Mouse (Mus musculus): ENCODE data around the gene Hist1h4c.

The Hist1h4c gene

DNA sequence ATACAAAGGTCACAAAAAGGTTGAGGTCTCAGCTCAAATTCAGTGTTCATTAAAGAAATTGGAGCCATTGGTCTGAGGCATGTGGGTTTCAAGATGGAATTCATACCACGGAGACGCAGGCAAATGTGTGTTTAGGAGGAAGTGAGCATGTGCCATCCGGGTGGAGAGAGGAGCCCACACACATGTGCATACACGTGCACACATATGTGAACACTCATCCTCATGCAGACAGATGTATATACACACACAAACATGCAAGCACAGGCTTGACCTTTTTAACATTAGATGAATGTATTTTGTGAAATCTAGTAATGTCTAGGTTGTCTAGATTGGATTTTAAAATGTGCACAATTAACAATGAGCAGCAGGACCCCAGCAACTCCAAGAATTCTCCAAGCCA, 4.0 kb upstream of the Hist1h4c start:
- in situ Hi-C loops (cut with MboI; ENCODE audit: unreplicated experiment in 2 of 2) = loop anchor here in 1 of 2 experiments (5.0 kb wide), 1 partner anchor 35 kb away; the partner anchor contains the start of gene Hist1h1c

DNA sequence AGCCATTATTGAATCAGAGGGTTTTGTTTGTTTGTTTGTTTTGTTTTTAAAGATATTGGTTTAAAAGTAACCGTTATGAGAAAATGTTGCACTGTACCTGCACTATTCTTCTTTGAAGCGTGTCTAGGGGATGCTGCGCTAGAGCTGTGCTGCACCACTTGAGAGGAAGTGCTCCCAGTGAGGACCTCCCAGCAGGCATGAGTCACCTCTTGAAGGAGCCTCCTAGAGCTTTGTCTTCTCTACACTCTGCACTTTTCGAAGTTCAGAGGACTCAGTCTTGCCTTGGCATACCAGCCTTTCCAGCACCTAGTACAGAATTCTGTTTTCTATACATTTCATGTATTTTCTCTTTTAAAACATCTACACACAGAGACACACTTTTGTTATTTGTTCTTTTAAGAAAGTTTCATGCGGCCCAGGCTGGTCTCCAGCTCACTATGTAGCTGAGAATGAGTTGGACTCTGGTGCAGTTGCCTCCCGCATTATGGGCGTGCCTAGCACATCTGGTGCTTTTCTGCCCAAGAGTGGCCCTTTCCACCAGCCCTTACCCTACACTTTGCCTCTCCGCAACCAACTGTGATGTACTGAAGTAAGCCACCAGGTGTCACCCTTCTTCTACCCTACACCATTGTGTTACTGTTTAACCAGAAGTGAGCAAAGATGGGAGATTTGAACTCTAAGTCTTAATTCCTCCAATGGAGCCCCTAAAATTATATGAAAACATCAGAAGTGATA, 2.7 kb upstream of the Hist1h4c start:
- in situ Hi-C loops (cut with MboI; ENCODE audit: unreplicated experiment in 2 of 2) = loop anchor here in 1 of 2 experiments (5.0 kb wide), 1 partner anchor 36 kb away; the partner anchor contains the start of gene Hist1h1c

DNA sequence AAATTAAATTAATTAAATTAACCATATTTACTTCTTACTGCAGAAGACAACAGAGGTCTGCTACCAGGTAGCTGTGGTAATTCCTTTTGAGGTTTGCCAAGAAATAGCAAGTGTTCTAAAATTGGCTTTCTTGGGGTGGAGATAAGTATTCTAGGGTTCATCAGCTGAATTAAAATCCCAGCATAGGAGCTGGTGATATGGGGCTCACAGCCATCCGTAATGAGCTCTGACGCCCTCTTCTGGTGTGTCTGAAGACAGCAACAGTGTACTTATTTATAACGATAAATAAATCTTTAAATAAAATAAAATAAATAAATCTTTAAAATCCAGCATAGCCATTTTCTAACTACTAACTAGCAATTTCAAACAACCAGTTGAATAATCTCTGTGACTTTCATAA, 1.5 kb upstream of the Hist1h4c start:
- in situ Hi-C loops (cut with MboI; ENCODE audit: unreplicated experiment in 2 of 2) = loop anchor here (5.0 to 10.0 kb wide), 4 partner anchors 33 to 267 kb away; partner anchors contain the start of genes Hist1h1c (in 1 of the 2), Hist1h1d (in 1 of the 2) and Hist1h4f (in 1 of the 2)

DNA sequence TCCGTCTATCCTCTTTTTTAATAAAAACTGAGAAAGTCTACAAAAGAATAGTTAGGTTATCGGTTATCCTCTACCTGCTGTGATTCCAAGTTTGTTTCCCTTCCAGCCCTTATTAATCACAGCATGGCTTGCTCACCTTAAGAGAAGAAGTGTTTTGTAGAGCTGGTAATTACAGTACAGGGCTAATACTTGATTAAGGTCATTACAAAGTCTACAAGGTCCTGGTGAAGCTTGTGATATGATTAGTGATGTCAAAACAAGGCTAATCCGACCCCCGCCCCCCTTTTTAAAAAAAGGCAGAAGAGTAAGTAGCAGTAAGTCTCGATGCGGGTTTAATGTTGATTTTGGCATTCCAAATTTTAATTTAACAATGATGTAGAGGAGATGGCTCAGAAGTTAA, 742 bp upstream of the Hist1h4c start:
- in situ Hi-C loops (cut with MboI; ENCODE audit: unreplicated experiment in 2 of 2) = loop anchor here in 1 of 2 experiments (5.0 to 10.0 kb wide), 3 partner anchors 33 to 267 kb away; partner anchors contain the start of genes Hist1h1d and Hist1h4f

DNA sequence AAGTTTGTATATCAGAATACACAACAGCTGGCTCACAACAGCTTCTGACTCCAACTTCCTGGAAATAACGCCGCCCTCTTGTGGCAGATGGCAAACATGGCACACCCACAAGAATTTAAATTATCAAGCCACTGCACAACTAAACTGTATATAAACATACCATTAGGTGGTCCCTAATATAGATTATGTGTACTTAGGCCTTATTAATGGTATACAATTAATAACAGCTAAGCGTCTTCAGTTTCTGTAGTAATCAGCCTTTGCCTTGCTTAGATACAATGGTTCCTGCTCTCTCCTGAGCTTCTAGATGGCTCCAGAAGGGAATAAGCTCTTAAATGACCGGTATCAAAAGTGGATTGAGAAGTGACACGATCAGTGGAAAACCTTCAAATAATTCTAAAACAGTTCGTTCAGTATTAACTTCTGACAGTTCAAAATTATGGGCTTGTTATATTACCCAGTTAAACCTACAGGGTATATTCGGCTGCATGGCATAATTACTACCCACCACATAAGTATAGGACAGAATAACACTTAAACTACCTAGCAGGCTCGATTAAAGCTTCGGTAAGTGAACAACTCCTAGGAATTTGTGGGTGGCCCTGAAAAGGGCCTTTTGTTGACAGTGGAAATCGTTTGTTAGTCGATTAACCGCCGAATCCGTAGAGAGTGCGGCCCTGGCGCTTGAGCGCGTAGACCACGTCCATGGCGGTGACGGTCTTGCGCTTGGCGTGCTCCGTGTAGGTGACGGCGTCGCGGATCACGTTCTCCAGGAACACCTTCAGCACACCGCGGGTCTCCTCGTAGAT, 559 bp downstream of the Hist1h4c start:
- in situ Hi-C loops (cut with MboI; ENCODE audit: unreplicated experiment in 2 of 2) = loop anchor here in 1 of 2 experiments (5.0 to 10.0 kb wide), 3 partner anchors 35 to 265 kb away; partner anchors contain the start of genes Hist1h1d and Hist1h4f

DNA sequence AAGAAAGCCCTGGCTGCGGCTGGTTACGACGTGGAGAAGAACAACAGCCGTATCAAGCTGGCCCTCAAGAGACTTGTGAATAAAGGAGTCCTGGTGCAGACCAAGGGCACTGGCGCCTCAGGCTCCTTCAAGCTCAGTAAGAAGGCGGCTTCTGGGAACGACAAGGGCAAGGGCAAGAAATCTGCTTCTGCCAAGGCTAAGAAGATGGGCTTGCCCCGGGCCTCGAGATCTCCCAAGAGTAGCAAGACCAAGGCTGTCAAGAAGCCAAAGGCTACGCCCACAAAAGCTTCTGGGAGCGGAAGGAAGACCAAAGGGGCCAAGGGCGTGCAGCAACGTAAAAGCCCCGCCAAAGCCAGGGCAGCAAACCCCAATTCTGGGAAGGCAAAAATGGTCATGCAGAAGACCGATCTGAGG, 2.2 kb downstream of the Hist1h4c start:
- in situ Hi-C loops (cut with MboI; ENCODE audit: unreplicated experiment in 2 of 2) = loop anchor here in 1 of 2 experiments (5.0 to 10.0 kb wide), 3 partner anchors 36 to 264 kb away; partner anchors contain the start of genes Hist1h1d and Hist1h4f

DNA sequence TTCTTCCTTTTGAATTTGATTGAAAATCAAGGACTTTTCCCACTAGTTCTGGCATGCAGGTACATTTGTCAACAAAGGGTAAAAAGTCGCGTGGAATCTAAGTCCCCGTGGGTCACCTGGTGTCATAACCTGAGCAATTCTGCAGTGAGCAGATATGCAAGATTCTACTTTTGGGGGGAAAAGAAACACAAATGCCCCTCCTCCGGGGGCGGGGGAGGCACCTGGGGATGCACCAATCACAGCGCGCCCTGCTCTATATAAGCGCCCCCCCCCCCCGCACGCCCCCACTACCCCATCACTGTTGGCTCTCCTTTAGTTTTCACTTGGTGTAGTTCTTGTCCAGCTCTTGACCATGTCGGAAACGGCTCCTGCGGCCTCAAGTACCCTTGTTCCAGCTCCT, 2.7 kb downstream of the Hist1h4c start, which contains the start of gene Hist1h1t:
Hist1h1t (plus strand) TSS at position 301 of the 400 bp plus-strand sequence.
- in situ Hi-C loops (cut with MboI; ENCODE audit: unreplicated experiment in 2 of 2) = loop anchor here in 1 of 2 experiments (5.0 to 10.0 kb wide), 3 partner anchors 37 to 263 kb away; partner anchors contain the start of genes Hist1h1d and Hist1h4f

DNA sequence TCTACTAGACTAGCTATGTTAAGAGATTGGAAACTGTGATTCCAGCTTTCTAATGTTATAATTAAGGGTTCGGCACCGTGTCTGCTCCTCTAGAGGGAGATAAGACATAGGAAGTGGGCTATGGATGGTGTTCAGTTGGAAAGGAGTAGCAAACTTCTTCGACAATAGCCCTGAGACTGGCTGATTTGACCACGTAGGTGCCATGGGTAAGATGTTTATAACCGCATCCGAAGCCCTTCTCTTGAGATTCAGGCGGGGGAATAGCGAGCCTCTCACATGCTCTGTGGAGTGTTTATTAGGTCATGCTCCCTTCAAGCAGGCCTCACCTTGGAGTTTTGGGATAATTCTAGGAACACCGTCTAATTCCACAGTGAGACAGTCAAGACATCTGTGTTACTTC, 3.3 kb downstream of the Hist1h4c start:
- in situ Hi-C loops (cut with MboI; ENCODE audit: unreplicated experiment in 2 of 2) = loop anchor here in 1 of 2 experiments (5.0 to 10.0 kb wide), 3 partner anchors 37 to 263 kb away; partner anchors contain the start of genes Hist1h1d and Hist1h4f

DNA sequence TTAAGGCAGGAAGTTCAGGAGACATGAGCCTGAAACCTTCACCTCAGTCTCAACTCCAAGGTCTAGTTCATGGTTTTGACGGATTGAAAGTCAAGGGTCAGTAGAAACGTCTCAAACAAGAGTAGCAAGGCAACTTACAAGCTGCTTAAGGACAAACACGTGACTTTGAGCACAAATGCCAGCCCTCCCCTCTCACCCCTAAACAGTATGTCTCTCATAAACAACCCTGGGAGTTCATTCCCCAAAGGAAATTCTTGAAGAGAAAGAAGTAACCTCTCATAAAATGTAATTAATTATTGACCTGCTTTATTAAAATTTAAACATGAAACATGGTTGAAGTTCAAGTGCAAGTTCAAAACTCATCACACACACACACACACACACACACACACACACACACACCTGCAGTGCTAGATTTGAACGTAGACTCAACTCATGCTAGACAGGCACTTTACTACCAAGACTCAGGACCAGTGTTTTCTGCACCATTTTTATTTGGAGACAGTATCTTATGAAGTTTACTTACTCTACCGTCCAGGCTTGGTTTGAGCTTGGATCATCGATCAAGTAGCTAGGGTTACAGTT, 4.3 kb downstream of the Hist1h4c start:
- in situ Hi-C loops (cut with MboI; ENCODE audit: unreplicated experiment in 2 of 2) = loop anchor here in 1 of 2 experiments (10.0 kb wide), 1 partner anchor 139 kb away; the partner anchor contains the start of genes Hist1h1d and Hist1h4f

DNA sequence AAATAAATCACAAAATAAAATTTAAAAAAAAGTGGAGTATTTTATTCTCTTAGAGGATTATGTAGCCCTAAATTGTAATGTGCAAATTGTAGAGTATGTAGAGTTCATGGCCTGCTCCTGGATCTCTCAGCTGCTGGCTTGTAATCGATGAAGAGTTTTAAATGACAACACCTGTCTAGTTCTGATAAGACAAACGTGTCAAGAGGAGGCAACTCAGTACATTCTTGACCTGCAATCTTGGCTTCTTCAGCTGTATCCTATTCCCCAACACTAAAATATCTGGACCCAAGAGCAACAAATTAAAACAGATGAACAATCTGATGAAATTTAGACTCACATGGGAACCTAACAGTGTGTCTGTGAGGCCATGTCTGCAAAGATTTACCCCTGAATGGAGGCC, 8.8 kb downstream of the Hist1h4c start:
- in situ Hi-C loops (cut with MboI; ENCODE audit: unreplicated experiment in 2 of 2) = loop anchor here (5.0 to 10.0 kb wide), 3 partner anchors 45 to 1865 kb away; partner anchors contain the start of genes Hist1h1c (in 1 of the 2), Hist1h2ag (in 1 of the 2), Hist1h2bj (in 1 of the 2) and Hist1h4i (in 1 of the 2)

DNA sequence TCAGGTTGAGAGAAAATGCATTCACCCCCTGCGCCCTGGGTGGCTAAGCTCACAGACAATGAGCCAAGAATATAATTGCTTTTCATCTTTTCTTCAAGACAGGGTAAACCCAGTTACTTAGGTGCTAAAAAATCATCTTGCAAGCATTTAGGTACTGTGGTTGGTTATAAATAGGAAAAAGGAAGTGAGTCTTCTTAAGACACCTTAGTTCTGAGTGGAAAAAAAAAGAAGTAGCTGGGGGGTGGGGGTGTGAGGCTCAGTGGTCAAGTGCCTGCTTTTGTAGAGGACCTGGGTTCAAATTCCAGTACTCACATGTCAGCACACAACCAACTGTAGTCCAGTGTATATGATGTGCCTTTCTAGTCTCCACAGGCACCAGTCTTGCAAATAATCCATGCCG, 9.3 kb downstream of the Hist1h4c start:
- in situ Hi-C loops (cut with MboI; ENCODE audit: unreplicated experiment in 2 of 2) = loop anchor here (5.0 to 10.0 kb wide), 3 partner anchors 46 to 1864 kb away; partner anchors contain the start of genes Hist1h1c (in 1 of the 2), Hist1h2ag (in 1 of the 2), Hist1h2bj (in 1 of the 2) and Hist1h4i (in 1 of the 2)

DNA sequence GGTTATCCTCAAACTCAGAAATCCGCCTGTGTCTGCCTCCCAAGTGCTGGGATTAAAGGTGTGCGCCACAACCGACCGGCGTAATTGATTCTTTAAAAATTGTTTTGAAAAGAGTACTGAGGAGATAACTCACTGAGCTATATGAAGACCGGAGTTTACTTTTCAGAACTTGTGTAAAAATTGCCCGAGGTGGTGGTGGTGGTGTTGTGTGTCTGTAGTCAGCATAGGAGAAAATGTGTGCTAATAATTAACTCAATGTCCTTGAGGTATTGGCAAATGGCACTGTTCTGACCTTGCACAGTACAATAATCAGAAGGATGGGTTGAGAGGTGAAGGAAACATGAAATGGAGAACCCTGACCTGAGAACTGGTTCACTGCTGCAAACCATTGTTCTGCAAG, 10.3 kb downstream of the Hist1h4c start:
- in situ Hi-C loops (cut with MboI; ENCODE audit: unreplicated experiment in 2 of 2) = loop anchor here (5.0 to 10.0 kb wide), 3 partner anchors 47 to 1863 kb away; partner anchors contain the start of genes Hist1h1c (in 1 of the 2), Hist1h2ag (in 1 of the 2), Hist1h2bj (in 1 of the 2) and Hist1h4i (in 1 of the 2)

DNA sequence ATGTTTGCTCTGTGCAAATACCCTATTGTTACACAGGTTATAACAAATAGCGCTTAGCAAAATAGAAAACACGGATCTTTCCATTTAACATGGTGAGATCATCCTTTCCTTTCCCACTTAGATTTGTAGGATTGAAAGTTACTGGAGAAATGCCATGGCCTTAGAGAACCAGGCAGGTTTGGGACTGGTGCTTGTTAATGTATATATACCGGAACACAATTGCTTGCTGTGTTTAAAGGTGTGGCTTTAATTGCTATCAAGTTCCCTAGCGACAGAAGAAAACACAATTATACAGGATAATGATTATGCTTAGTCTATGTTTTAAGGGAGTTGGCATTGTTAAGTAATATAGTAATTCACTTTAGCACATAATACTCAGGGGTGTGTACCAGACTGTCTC, 11.1 kb downstream of the Hist1h4c start:
- in situ Hi-C loops (cut with MboI; ENCODE audit: unreplicated experiment in 2 of 2) = loop anchor here (5.0 to 10.0 kb wide), 3 partner anchors 48 to 1862 kb away; partner anchors contain the start of genes Hist1h1c (in 1 of the 2), Hist1h2ag (in 1 of the 2), Hist1h2bj (in 1 of the 2) and Hist1h4i (in 1 of the 2)

DNA sequence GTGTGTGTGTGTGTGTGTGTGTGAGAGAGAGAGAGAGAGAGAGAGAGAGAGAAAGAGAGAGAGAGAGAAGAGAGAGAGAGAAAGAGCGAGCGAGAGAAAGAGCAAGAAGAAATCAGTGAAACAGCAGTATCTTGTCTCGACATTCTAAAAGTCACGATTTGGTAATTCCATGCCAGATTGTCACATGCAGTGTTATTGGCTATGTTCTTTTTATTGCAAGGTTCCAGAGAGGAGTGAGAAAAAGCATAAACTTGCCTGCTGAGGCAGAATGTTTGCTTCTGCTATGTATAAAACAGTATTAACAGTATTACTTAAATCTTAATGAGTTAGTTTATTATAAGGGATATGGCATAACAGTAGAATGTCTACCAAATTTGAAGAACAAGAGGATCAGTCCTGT, 12.3 kb downstream of the Hist1h4c start:
- in situ Hi-C loops (cut with MboI; ENCODE audit: unreplicated experiment in 2 of 2) = loop anchor here (5.0 to 10.0 kb wide), 3 partner anchors 49 to 1861 kb away; partner anchors contain the start of genes Hist1h1c (in 1 of the 2), Hist1h2ag (in 1 of the 2), Hist1h2bj (in 1 of the 2) and Hist1h4i (in 1 of the 2)

DNA sequence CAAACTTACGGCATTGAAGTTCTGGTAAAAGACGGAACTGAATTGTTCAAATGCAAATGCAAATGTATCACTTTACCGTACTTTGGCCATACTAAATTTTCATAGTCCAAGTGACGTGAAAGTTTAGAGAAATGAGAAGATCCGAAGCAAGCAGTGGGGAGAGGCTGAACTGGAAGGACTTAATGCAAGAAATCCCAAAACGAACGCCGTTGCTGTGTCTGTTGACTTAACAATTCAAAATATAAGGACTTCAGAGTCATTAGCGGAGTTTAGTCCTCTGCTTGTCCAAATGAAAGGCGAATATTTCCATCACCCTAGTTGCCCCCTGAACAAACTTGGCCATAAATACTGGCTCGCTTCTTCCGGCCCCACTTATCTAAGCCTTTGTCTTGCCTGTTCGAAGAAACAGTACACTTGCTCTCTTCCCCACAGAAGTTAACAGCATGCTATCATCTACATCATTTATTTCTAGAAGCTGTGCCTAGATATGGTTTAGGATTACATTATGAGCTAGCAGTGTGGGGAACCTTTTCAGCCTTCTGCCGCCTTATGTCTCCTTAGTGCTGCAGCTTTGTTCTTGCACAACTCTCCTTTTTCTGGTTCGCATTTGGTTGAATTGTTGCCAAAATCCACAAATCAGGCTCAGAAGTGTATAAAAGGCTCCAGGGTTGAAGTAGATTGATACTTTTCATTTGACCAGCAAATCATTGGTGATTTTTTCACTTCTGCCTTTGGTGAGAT, 13.0 kb downstream of the Hist1h4c start:
- in situ Hi-C loops (cut with MboI; ENCODE audit: unreplicated experiment in 2 of 2) = loop anchor here (5.0 to 10.0 kb wide), 3 partner anchors 50 to 1860 kb away; partner anchors contain the start of genes Hist1h1c (in 1 of the 2), Hist1h2ag (in 1 of the 2), Hist1h2bj (in 1 of the 2) and Hist1h4i (in 1 of the 2)

DNA sequence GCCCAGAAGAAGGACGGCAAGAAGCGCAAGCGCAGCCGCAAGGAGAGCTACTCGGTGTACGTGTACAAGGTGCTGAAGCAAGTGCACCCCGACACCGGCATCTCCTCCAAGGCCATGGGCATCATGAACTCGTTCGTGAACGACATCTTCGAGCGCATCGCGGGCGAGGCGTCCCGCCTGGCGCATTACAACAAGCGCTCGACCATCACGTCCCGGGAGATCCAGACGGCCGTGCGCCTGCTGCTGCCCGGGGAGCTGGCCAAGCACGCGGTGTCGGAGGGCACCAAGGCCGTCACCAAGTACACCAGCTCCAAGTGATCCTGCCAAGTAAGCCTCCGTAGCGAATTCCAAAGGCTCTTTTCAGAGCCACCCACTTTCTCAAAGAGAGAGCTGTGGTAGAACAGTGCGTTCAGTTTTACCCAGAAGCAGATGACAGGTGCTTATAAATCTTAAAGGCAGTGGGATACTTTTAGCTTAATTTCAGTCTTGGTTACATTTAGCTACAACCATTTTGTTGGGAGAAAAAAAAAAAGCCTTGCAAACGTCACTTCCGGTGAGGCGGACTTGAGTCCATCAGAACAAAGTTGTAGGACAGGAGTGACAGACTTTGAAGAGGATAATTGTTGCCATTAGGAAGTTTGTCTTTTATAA, 13.8 kb downstream of the Hist1h4c start:
- in situ Hi-C loops (cut with MboI; ENCODE audit: unreplicated experiment in 2 of 2) = loop anchor here (5.0 to 10.0 kb wide), 3 partner anchors 50 to 1860 kb away; partner anchors contain the start of gene Hist1h1c (in 1 of the 2)

DNA sequence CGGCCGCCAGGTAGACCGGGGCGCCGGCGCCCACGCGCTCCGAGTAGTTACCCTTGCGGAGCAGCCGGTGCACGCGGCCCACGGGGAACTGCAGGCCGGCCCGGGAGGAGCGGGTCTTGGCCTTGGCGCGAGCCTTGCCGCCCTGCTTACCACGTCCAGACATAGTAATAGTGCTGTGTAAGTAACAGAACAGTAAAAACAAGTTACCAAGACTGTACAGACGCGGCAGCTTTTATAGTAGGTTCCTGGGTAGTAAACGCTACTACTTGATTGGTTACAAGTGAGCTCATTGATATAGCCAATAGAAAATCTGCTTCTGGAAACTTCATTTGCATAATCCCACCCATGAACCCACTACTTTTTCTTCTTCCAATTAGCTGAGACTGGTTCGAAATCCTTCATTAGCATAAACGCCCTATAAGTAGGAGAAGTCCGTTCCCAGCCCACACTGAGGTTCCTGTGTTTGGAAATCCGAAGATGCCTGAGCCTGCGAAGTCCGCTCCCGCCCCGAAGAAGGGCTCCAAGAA, 14.4 kb downstream of the Hist1h4c start, which contains the start of the genes Hist1h2ac and Hist1h2bc:
Hist1h2ac (minus strand) TSS at position 194 of the 527 bp plus-strand sequence.
Hist1h2bc (plus strand) TSS at position 445 of the 527 bp plus-strand sequence.
- in situ Hi-C loops (cut with MboI; ENCODE audit: unreplicated experiment in 2 of 2) = loop anchor here (5.0 to 10.0 kb wide), 3 partner anchors 51 to 1859 kb away; partner anchors contain the start of gene Hist1h1c (in 1 of the 2)
